Mouse (Mus musculus): ENCODE data around the gene Ist1. TPM values are rescaled to one million over a fixed set of nuclear protein-coding genes. Genes with fewer than 3 reads are reported as not detected.

Gene Ist1
- 71.2 and 72.9 TPM in 2 replicates for total RNA-seq (2014; fragmentation: Nextera tagmentation)
- 80.7 and 86.8 TPM in 2 replicates for total RNA-seq (2017)

DNA sequence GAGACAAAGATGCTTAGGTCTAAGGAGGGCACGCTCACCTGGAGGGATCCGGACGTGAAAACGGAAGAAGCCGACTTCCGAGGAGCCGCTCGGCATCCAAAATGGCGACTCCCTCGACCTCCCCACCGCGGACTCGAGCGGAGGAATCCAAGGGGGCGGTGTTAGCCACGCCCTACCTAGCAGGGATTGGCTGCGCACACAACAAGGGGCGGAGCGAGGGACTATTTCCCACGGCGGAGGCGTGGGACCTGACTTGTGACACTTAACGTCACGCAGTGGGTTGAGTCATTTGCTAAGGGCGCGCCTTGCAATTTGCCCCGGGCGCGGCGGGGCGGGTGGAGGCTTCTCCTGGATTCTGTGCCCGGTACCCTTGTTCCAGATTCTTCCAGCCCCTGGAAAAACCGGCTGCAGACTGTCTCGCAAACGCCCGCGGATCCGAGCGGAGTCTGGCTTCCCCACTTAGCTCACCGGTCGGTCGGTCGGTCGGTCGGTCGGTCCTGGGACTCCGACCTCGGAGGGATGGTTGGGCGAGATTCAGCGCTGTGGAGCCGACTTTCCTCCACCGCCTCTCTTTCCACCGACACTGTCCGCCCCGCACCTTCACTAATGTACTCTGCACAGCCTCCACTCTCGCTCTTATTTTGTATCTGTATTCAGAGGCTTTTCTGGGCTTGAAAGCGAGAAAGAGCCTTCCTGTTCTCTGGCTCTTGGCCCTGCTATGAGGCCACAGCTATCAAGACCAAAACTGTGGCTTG, at the start of gene Ist1:
Ist1 (minus strand) TSS at position 115 of the 755 bp plus-strand sequence.
- peak; percentile 92 for ATAC-seq (replicated peaks; ENCODE audit: low FRiP score, low TSS enrichment, poor library complexity, severe bottlenecking)

DNA sequence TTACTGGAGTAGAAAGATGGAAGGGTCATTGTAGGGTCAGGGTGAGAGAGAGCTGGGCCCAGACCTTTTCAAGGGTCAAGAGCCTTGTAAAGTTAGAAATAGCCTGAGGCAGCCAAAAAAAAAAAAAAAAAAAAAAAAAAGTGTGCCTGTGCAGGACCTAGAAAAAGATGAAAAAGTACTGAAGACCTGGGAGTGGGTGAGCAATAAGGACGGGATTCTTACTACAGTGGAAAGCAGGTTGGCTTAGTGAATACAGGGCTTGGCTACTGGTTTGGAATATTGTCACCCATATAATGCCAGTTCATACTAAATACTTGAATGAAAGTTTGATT, 45.0 kb upstream of the Ist1 start:
- ATAC-seq (replicated peaks; ENCODE audit: low FRiP score, low TSS enrichment, poor library complexity, severe bottlenecking) = peak; percentile 2; the same call in 1 of the 2 replicates

DNA sequence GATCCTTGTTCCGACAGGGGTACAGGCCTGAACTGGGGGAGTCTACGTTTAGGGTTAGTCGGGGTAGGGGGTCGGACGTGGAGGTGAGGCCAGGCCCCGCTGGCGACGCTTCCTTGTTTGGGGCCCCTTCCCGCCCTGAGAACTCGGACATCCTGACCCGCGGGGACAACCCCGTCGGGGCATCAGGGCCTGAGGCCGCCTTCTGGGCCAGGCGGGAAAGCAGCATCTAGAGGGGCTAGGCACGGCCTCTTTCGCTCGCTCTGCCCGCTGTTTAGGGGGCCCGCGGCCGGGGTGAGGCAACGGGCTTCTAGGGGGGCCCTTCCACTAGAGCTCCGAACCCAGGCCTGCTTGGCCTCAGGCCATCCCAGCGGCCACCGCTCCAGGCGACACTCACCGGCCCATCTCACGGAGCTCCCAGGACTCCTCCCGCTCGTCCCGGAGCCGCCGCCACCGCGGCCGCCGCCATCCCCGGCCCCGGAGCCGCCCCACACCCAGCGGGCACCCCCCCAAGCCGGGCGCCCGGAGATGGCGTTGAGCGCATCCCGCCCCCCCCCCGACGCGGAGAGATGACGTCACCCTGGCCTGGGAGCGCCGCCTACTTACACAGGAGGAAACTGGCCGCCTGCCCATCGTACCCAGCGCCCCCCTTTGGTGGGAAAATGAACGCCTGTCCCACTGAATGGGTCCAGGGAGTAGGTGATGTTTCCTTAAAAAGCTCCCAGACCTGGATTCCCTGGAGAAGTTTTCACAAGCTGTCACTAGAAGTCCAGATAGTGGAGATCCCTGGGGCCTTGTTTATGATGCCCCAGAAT, 44.4 kb upstream of the Ist1 start, which contains the start of gene Atxn1l:
Atxn1l (minus strand) TSS at position 503 of the 812 bp plus-strand sequence.
- ATAC-seq (replicated peaks; ENCODE audit: low FRiP score, low TSS enrichment, poor library complexity, severe bottlenecking) = peak; percentile 78

DNA sequence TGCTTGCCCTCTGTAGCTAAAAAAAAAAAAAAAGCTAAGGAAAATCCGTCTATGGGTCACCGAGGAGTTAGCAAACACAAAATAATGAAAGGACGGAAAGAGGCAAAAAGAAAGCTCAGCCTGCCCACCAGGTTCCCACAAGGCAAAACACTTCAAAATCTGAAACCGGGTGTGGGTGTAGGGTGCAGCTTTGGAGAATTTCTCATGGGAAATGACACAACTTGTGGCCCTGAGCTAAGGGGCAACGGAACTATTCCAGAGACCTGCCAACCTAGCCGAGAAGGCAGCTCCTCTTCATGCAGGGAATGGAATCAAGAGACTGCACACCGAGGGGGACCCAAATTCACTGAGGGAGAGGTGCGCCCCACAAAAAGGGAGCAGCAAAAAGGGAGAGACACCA, 43.8 kb upstream of the Ist1 start:
- ATAC-seq (replicated peaks; ENCODE audit: low FRiP score, low TSS enrichment, poor library complexity, severe bottlenecking) = peak; percentile 42

DNA sequence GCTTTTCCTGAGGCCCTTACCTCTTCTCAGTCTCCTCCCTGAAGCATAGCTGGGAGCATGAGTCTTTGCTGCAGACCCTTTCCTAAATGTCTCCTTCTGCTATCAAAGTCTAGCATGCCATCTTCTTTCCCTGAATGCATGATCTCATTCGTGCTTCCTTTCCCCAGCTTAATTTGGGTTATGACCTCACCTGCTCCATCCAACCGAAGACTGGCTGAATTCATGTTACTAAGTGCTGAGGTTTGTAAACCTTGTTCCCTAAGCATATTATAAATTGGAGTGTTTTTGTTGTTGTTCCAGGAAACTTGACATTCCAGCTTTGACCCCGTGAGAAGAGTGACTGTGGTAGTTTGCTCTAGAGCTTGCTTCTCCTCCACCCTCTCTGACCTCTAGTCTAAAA, 41.0 kb upstream of the Ist1 start:
- no peak for ATAC-seq (replicated peaks; ENCODE audit: low FRiP score, low TSS enrichment, poor library complexity, severe bottlenecking)

DNA sequence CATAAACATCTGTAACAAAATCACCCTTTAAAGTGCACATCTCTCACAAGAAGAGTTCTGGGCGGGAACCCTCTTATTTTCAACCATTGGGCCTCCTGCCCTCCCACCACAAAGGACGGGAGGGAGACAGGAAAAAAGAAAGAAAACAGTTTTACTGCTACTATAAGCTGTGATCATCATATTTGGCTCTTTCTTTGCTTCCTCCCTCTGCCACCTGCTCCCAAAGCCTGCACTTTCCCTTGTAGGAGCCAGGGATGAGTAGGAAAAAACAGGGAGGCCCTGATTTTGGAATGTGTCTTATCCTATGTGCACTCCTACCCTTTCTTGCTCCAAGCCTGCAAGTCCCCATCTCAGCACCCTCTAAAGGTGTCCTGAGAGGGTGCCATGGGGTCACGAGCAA, 38.0 kb upstream of the Ist1 start:
- no peak for ATAC-seq (replicated peaks; ENCODE audit: low FRiP score, low TSS enrichment, poor library complexity, severe bottlenecking)

DNA sequence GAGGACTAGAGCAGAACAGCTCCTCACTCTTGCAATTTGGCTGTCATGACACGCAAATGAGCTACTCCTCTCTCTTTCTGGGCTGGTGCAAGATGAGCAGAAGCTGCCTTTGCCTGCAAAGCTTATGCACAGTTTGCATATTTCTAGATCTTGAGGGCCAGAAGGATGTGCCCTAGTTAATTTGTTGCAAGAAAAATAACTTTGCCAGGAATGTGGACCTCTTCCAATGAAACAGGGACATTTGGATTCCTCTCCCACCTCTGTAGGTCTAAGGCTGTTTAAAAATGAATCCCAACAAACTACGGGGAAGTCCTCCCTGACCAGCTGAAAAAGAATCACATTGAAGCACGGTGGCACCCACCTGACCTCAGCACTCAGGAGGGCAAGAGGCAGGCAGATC, 32.0 kb upstream of the Ist1 start:
- no peak for ATAC-seq (replicated peaks; ENCODE audit: low FRiP score, low TSS enrichment, poor library complexity, severe bottlenecking)

DNA sequence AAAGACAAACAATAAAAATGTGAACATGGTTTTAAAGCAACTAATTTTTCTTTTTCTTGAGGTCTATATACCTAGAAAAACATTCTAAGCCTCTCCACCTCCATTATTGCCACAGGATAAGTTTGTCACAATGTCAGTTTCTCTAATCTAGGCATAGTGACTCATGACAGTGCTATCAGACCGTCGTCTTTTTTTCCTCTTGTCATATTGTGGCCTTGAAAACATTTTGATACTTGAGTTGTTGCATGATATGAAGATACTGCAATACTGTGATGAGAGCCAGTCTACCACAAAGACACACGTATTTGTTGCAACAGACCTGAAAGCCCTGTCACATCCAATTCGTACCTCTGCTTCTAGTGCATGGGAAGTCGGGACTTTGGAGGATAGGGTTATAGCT, 21.9 kb upstream of the Ist1 start:
- no peak for ATAC-seq (replicated peaks; ENCODE audit: low FRiP score, low TSS enrichment, poor library complexity, severe bottlenecking)

DNA sequence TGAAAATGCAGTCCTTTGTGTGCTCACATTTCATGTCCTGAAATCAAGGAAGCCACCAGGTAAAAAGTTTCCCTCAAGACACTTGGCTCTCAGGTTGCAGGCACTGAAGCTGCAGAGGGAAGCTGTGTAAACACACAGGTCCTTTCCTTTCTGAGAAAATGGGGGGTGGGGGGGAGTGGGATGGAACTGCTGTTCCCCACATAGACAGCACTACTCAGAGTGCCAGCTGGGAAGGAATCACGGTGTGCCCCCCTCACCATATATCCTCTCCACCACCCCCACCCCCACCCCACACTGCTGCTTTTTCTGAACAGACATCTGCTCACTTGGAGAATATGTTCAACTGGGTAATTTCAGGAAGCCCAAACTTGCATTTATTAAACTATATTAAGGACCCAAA, 19.5 kb upstream of the Ist1 start:
- no peak for ATAC-seq (replicated peaks; ENCODE audit: low FRiP score, low TSS enrichment, poor library complexity, severe bottlenecking)

DNA sequence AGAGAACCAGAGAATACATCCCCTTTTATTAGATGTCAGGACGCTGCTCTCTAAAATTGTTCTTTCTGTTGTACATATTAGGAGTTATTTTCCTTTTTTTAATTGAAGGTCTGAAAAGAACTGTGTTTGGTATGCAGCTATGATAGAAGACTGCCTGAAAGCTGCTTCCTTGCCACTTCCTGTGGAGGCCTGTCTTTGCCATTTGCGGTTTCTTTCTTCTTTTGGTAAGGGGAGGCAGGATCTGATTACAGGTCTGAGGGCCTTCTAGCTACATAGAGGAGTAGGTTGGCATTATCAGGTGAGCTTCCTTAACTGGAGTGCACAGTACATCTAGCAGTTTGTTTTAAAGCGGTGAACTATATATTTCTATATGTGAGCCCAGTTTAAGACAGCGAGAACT, 14.9 kb upstream of the Ist1 start:
- ATAC-seq (replicated peaks; ENCODE audit: low FRiP score, low TSS enrichment, poor library complexity, severe bottlenecking) = no peak

DNA sequence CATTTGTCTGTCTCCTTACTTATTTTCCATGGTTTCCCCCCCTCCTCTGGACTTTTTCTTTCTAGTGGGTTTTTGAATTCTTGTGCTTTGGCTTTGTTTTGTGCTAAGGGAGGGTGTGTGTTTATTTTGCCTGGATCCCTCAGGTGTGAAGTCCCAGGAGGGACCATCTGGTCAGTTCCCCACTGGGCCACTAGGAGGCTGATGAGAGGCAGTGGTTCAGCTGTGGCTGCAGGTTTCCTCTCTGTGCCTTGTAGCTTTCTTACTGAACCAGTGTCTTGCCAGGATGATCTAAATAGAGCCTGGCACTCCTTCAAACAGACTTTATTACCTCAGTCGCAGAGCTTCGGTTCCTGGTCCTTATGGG, 13.8 kb upstream of the Ist1 start:
- ATAC-seq (replicated peaks; ENCODE audit: low FRiP score, low TSS enrichment, poor library complexity, severe bottlenecking) = peak; percentile 80

DNA sequence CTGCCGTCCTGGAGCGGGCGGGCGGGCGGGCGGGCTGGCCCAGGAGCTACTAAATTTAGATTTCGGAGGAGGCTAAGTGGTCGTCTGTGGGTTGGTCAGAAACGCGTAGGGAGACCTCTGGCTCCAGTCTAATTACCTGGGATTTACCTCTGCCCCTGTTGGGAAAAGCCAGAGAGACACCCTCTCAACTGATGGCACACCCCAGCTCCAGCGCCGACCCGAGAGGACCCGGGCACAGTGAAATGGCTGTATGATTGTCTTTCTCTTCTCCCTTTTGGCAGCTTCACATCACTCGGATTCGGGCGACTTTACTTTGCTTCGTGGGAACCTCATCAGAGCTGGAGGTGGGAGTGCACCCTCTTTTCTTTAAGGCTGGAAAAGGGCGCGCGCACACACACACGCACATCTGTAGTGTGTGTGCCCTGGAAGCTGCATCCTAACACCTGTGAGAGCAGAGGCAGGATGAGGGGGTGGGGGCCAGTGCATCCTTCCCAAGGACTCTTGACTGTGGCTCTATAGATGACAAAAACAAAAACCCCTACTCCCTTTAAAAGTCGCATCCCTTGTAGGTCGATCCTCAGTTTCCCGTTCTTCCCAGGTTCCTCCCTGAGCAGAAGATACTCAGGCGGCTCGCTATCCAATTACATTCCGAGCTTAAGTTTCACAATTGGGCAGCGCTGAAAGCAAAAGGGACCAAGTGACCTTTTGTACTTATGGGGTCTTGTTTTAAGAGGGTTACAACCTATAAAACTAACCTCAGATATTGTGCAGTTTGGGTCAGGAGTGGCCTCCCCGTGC, 13.2 kb upstream of the Ist1 start:
- 0 out of 2 replicates have a peak, but pooled peaks have one; percentile 1 for ATAC-seq (replicated peaks; ENCODE audit: low FRiP score, low TSS enrichment, poor library complexity, severe bottlenecking)

DNA sequence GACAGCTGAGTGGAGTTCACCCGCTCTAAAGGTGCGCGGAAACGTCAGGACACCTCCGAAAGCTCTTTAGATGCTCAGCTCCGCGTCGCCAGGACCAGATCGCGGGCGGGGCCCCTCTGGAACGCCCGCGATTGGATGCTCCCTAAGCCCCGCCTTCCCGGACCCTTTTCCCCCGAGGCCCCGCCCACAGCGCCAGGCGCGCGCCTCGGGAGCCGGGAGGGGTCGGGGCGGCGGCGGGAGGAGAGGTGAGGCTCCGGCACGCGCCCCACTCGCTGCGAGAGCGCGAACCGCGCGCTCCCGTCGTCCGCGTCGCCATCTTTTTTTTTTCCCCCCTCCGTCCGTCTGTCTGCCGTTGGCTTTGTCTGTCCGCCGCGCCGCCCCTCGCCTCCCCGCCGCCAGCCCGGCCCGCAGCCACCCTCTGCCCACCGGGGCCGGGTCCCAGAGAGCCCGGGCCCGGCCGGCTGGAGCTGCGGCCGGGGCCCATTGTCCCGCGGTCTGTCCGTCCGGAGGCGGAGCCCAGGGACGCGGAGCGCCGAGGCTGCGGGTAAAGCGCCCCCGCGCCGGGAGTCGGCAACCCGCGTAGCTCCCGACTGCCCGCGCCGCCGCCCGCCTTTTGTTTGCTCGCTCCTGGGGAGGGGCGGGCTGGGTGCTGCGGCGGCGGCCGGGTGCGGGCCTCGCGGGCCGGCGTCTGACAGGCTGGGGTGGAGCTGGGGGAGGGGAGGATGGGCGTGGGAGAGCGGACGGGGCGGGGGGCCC, 12.4 kb upstream of the Ist1 start, which contains the start of gene Zfp821:
Zfp821 (plus strand) TSS at position 227 of the 756 bp plus-strand sequence.
- ATAC-seq (replicated peaks; ENCODE audit: low FRiP score, low TSS enrichment, poor library complexity, severe bottlenecking) = peak; percentile 87

DNA sequence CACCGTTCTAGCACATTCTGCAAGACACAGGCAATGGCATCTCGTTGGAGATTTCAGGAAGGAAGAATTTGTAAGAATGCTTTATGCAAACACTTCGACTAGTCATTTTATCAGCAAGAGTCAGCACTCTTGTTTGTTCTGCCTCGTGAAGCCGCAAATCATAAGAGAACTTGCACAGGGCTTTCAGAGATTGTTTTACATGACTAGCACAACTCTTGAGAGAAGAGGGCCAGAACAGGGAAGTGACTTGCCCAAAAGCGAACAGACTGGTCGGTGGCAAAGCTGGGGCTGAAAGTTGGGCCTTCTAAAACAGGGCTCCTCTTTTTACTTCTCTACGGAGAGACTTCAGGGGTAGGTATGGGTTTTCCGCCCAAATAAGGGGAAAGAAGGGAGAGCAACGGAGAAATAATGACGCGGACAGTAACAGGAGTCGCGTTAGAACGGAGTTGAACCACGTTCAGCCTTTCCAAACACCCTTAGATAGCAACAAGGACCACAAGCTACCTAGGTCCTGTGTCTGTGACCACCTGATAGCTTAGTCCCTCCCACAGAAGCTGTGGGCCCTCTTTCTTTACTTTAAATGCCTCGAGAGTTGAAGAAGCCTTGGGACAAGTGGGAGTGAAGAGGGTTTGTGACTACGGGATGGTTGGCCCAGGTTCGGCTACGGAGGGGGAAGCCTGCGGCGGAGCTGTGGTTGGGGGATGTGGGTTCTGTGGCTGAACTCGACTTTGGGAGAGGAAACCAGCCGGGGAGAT, 11.7 kb upstream of the Ist1 start:
- ATAC-seq (replicated peaks; ENCODE audit: low FRiP score, low TSS enrichment, poor library complexity, severe bottlenecking) = peak; percentile 61

DNA sequence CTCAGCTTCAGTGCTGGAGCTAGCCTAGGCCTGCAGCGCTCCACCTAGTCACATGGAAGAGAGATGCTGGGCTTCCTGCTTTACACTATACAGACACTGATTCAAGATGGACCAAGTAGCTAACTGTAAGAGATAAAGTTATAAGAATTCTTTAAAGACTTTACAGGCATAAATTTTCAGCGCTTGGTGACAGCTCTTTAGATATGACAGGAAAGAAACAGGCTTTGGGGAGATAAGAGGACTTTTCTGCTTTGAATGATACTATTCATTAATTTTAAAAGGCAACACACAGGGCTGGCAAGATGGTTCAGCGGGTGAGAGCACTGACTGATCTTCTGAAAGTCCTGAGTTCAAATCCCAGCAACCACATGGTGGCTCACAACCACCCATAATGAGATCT, 5.4 kb upstream of the Ist1 start:
- no peak for ATAC-seq (replicated peaks; ENCODE audit: low FRiP score, low TSS enrichment, poor library complexity, severe bottlenecking)

DNA sequence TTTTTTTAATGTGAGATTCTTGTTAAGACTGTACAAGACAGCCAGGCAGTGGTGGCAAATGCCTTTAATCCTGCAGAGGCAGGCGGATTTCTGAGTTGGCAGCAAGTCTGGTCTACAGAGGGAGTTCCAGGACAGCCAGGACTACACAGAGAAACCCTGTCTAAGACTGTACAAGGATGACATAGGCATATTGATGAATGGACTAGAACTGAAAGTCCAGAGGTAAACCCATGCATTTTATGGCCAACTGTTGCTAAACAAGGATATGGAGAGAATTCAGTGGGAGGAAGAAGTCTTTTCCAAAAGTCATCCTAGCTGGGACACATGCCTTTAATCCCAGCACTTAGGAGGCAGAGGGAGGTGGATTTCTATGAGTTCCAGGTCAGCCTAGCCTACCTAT, 4.7 kb upstream of the Ist1 start:
- no peak for ATAC-seq (replicated peaks; ENCODE audit: low FRiP score, low TSS enrichment, poor library complexity, severe bottlenecking)

DNA sequence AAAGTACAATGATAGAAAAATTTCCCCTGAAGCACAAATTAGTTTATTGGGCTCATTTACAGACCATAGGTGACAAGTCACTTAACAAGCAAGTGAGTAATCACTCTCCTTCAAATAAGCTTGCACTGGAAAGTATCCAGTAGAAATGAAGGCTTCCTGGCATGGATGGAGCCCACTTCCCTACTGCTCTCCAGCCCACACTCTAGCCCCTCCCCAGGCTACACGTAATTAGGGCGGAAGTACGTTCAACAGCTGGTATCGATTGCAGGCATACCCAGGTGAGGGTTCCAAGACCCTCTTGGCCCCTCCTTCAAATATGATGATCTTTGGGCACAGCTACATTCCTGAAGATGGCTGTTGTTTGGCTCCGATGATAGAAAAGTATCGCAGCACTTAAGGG, 1.1 kb upstream of the Ist1 start:
- ATAC-seq (replicated peaks; ENCODE audit: low FRiP score, low TSS enrichment, poor library complexity, severe bottlenecking) = no peak

DNA sequence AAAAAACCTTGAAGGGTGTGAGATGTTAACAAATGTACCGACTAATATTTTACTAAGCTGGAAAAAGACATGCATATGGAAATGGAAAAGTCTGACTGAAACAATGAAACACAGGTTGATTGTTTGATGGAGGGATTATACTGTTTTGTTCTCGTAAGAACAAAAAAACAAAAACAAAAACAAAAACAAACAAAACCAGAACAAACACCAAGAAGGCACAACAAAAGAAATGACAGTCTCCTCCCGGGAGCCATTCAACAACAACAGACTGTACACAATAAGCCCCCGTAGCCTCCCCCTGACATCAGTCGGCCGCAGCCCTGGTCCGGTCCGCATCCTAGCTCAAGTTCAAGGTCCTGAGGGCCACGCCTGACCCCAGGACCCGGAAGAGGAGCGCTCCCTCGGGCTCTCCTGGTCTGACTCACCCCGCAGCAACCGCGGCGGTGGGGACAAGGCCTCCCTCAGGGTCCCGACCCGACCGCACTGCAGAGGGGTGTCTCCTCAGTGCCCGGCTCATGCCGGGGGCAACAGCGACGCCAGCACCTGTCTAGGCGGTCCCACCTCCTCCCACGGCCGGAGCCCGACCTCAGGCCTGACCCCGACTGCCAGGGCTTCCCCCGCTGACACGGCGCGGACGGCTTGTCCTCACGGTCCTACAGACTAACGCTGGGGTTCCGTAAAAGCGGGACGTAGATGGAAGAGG, 466 bp downstream of the Ist1 start:
- peak; percentile 56 for ATAC-seq (replicated peaks; ENCODE audit: low FRiP score, low TSS enrichment, poor library complexity, severe bottlenecking)

All from megakaryocyte-erythroid progenitor cell, adult 5-6 weeks (primary cell).